Mouse (Mus musculus) v-Abl transformed pro-B cells (cell line): Measurements from ENCODE around the gene Tbc1d22a.

Experiments
- in situ Hi-C, 2 experiments: fragments of 400-800 bp; cut with MboI; formaldehyde crosslinking; loops; one replicate each; pipeline ENCODE4 v1.15.1; 2025; ENCODE audit not compliant: unreplicated experiment in 2 of 2

Tbc1d22a gene

DNA sequence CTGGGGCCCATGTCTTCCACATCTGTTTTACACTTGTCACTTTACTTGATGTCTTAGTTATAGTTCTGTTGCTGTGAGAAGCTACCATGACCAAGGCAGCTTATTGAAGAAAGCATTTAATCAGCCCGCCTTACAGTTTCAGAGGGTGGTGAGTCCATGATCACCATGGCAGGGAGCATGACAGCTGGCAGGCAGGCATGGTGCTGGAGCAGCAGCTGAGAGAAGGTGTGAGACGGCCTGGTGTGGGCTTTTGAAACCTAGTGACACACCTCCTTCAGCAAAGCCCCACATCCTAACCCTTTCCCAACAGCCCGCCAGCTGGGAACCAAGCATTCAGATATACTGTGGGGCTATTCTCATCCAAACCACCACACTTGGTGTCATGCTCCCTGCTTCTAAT, 91.0 kb downstream of the Tbc1d22a start:
- in situ Hi-C loops: no loop called here

- in situ Hi-C loops: no loop called here
These were observed 95.1 kb downstream of the Tbc1d22a start for GRCm38 (mm10) chr15:86309213-86309829.

GRCm38 (mm10) chr15:86320803-86321510, 106.7 kb downstream of the Tbc1d22a start:
- in situ Hi-C loops: no loop called here

GRCm38 (mm10) chr15:86326341-86326740, 112.1 kb downstream of the Tbc1d22a start:
- in situ Hi-C loops: no loop called here

- in situ Hi-C loops: no loop called here
These were observed 115.7 kb downstream of the Tbc1d22a start for GRCm38 (mm10) chr15:86329911-86330310.

DNA sequence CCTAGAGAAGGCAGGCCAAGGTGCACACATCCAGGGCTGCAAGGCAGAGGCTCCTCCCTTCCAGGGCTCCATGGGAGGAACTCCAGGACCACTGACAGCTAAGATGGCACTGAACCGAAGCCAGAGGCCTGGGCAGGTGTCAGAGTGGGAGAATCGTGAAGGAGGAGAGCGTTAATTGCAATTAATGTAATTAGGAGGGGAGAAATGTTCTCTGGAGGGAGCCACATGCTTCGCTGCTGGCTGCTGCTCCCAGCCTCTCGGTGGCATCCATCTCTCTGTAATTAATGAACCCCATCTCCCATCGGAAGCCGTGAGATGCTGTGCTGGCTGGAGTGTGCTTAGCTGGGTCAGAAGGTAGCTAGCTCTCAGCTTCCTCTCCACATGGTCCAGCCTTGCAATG, 116.2 kb downstream of the Tbc1d22a start:
- in situ Hi-C loops: no loop called here

DNA sequence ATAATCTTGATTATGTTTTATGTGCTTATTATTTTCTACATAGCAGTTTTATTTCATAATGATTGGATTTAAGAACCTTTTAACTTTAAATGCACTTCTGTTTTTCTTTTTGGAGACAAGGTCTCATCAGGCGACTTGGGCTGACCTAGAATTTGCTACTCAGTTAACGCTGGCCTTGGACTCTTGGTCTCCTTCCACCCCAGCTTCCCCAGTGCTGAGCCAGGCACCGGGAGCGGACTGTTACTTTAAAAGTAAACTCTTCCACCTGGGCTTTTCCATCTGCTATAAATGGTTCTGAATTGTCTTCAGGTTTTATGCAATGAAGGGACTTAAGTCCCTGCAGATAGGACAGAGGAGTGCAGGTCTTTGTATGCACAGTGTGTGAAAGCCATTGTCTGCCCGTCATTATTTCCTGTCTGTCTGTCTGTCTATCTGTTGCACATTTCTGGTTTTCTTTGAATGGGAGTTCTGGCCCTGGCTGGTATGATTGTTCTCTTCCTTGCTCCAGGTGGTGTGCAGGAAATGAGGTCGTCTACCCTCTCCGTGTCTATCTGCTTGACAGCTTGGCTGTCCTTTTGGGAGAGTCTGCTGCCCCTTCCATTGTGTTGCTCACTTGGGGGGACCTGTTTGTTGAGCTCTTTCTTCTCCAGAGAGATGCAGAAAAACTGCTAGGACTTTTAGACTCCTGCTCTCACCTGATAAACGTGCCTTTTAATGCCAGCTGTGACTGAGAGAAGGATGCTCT, 117.4 kb downstream of the Tbc1d22a start:
- in situ Hi-C loops: no loop called here

DNA sequence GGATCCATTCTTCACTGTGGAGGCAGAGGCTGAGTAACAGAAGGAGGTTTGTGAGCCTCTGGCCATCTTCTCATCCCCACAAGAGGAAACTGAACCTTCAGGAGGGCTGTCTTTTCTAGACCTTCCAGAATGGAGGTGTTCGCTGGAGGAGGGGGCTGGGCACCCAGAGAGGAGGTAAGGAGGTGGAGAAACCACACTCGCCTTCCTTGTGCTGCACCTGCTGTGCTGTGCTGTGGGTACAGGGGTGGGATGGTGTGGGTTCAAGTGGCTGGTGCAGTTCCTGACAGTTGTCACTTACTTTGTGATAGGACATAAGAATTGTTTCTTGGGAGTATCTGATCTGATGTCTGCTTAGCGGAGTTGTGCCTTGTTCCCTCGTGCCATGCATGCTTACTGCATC, 118.9 kb downstream of the Tbc1d22a start:
- in situ Hi-C loops: no loop called here

- in situ Hi-C loops: no loop called here
These were observed 119.3 kb downstream of the Tbc1d22a start for GRCm38 (mm10) chr15:86333606-86334005.

DNA sequence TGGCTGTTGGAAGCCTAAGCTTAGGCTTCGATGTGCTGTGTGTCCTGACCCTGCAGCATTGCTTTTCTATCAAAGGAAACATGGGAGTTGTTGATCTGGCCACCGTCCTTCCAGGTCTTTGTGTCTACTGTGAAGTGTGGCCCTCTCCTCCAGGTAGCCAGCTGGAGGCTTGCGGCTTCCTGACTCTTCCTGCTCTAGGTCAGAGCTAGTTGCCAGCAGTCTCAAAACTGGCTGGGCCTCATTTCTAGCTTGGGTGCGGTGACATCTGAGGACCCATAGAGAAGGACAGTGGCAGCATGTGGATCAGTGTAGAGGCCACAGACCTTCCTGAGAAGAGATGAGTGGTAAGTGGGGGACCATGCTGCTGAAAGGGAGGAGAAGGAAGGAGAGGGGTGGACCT, 120.0 kb downstream of the Tbc1d22a start:
- in situ Hi-C loops: no loop called here

- in situ Hi-C loops: no loop called here
These were observed 120.5 kb downstream of the Tbc1d22a start for GRCm38 (mm10) chr15:86334745-86335144.

GRCm38 (mm10) chr15:86335781-86336180, 121.5 kb downstream of the Tbc1d22a start:
- in situ Hi-C loops: no loop called here

- in situ Hi-C loops: no loop called here
These were observed 123.5 kb downstream of the Tbc1d22a start for GRCm38 (mm10) chr15:86337726-86338125.

DNA sequence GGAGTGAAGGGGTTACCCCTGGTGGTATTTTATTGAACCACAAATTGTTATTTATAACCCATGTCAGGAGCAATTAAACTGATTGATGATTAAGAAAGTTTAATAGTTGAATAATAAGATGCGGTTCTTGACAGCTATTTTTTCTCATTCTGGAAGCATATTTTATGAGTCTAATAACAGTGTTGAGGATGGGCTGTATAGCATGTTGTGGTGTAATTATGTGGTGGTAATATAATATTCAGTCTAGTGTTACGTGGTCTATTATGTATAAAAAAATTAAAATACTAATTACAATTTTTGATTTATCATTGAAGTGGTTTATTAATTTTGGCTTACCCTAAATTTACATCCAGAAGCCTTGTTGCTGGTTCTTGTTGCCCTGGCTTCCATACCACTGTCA, 125.5 kb downstream of the Tbc1d22a start:
- in situ Hi-C loops: no loop called here

DNA sequence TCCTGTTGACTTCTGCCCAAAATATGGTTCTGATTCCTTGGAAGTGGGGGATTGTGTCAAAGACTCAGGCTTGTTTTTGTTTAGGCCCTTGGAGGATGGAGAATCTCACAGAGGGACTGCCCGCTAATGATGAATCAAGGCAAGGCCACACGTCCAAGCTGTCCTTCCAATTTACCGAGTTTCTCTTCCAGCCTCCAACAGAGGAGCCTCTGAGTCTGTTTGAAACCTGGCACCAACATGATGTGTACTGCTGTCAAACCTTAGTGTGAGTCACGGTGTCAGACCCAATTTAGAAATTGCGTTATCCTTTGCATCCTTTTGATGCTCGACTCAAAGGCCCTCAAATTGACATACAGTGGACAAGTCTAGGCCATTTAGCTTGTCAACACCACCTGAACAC, 126.5 kb downstream of the Tbc1d22a start:
- in situ Hi-C loops: no loop called here

GRCm38 (mm10) chr15:86342637-86343375, 128.5 kb downstream of the Tbc1d22a start:
- in situ Hi-C loops: no loop called here

DNA sequence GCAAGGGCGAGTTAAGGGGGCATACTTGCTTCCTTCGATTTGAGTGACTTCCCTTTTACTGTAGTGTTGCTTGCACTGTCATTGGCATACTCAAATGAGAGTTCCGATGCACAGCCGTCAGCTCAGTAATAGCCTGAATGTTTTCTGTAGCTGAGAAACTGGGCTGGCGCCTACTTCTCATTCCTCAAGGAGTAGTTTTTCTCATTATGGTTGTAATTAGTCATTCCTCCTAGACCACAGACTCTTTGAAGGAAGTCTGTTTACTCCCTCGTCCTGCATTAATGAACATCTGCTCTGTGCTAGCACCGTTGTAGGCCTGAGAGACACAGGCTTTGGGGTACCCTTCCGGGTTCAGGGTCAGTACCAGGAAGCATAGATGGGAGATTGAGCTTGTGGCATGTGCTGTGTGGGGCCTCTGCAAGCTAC, 130.7 kb downstream of the Tbc1d22a start:
- in situ Hi-C loops: no loop called here

- in situ Hi-C loops: no loop called here
These were observed 131.6 kb downstream of the Tbc1d22a start for GRCm38 (mm10) chr15:86345907-86346306.

GRCm38 (mm10) chr15:86346606-86347005, 132.3 kb downstream of the Tbc1d22a start:
- in situ Hi-C loops: no loop called here

- in situ Hi-C loops: no loop called here
These were observed 140.7 kb downstream of the Tbc1d22a start for GRCm38 (mm10) chr15:86354932-86355331.

DNA sequence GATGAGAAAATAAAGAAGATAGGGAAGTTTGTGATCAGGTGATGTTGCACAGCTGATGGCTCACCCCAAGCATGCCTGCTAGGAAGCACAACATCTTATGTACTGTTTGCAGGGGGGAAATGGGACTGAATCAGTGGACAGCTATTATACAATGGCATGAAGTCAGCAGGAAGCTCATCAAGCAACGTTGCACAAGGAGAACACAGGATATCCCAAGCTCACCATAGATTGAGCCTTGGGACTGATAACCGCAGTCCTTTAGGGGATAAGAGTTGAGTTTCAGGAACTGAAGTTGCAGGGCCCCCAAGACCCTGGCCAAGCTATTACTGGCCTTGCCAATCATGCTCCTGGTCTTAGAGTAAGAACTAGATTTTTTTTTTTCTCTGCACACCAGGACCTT, 141.6 kb downstream of the Tbc1d22a start:
- in situ Hi-C loops: no loop called here
